Mouse (Mus musculus) regulatory T cell (primary cell): ENCODE results near the gene Gm12166.
"Not testable (repeated sequence)": the region's sequence is repeated elsewhere in the genome, so short reads cannot be mapped to it uniquely, and the experiment has no call there.

Experiments
- in situ Hi-C: fragments of 300-600 bp; cut with MboI, MseI; formaldehyde crosslinking; loops from one replicate; pipeline ENCODE4 v1.15.1; 2025; ENCODE audit warnings: high pct_unique_total_duplicates

Gm12166 gene

GRCm38 (mm10) chr11:46052105-46052659 lies at the start of gene Gm12166:
Gene Gm12166 (minus strand): TSS chr11:46052321.
- in situ Hi-C loops: not testable (repeated sequence)

GRCm38 (mm10) chr11:46097062-46097461 lies 44.9 kb upstream of the Gm12166 start:
- in situ Hi-C loops: loop anchor here (25.0 kb wide), 1 partner anchor 1560 kb away; no protein-coding TSS in a partner anchor

- in situ Hi-C loops: loop anchor here (25.0 kb wide), 1 partner anchor 1559 kb away; no protein-coding TSS in a partner anchor
Measured at GRCm38 (mm10) chr11:46096265-46096649, 44.1 kb upstream of the Gm12166 start.

- in situ Hi-C loops: loop anchor here (25.0 kb wide), 1 partner anchor 1558 kb away; no protein-coding TSS in a partner anchor
Measured at GRCm38 (mm10) chr11:46095477-46096264, 43.5 kb upstream of the Gm12166 start.

DNA sequence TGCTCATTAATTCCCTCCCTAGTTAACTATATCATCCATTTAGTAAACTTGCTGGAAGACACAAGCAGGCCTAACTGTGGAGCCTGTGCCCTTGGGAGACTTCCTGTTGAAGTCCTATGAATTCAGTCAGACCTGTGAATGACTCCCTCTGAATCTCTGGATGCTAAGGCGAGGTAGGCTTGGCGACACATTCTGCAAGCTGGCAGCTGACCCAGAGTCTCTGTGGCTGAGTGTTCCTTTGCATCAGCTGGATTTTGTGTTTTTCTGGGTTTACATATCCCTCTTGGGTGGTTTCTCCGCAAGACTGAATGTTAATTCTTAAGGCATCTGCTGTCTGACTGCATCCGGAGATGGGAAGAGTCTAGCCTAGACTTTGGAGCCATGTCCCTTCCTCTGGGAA lies 40.0 kb upstream of the Gm12166 start:
- in situ Hi-C loops: loop anchor here (25.0 kb wide), 1 partner anchor 1555 kb away; no protein-coding TSS in a partner anchor

- in situ Hi-C loops: loop anchor here (25.0 kb wide), 1 partner anchor 1554 kb away; no protein-coding TSS in a partner anchor
Measured at GRCm38 (mm10) chr11:46090951-46091667, 39.0 kb upstream of the Gm12166 start.

DNA sequence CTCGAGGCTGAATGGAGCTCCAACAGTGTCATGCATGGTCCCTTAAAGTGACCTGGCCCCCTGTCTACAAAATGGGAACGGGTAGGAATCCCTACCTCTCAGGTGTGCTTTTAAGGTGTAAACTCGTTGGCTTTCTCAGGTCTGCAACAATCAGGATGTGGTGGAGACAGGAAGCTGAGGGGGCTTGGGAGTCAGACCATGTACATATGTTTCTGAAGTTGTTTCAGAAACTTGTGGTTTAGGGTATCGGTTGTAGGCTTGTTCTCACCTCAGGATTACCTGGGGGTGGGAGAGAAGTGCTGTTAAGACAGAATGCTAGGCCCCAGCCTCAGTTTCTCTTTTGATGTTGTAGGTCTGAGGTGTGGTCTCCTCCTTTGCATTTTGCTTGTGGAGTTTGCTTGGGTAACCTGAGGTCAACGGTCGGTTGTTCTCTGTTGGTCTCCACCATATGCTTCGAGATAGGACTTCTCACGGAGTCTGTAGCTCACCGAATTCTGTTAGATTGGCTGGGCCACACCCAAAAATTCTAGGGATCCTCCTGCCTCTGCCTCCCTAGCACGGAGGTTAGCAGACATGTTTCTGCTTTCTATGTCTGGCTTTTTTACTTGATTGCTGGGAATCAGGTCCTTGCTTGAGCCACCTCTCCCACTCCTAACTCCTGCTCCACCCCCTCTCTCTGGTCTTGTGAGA lies 38.1 kb upstream of the Gm12166 start:
- in situ Hi-C loops: loop anchor here (25.0 kb wide), 1 partner anchor 1553 kb away; no protein-coding TSS in a partner anchor

- in situ Hi-C loops: loop anchor here (25.0 kb wide), 1 partner anchor 1552 kb away; no protein-coding TSS in a partner anchor
Measured at GRCm38 (mm10) chr11:46089081-46089713, 37.1 kb upstream of the Gm12166 start.

GRCm38 (mm10) chr11:46086446-46086845 lies 34.3 kb upstream of the Gm12166 start:
- in situ Hi-C loops: loop anchor here (25.0 kb wide), 1 partner anchor 1549 kb away; no protein-coding TSS in a partner anchor

- in situ Hi-C loops: loop anchor here (25.0 kb wide), 1 partner anchor 1548 kb away; no protein-coding TSS in a partner anchor
Measured at GRCm38 (mm10) chr11:46085398-46086163, 33.5 kb upstream of the Gm12166 start.

DNA sequence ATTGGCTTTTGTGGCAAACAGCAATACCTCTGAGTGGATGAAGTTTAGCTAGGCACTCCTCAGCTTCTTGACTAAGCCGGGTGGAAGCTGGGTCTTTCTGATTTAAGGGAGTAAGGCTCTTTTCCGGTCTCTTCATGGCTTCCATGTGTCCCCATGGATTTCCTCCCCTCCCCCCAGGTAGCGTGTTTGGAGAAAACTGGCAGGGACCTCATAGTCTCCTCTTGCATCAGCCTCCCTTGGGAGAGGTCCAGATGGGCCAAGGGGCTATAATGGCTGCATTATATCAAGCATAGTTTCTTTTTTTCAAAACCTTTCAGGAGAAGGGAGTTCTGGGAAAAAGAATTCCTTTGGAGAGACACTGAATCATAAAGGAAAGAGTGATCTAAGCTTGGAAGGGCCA lies 32.4 kb upstream of the Gm12166 start:
- in situ Hi-C loops: loop anchor here (25.0 kb wide), 1 partner anchor 1547 kb away; no protein-coding TSS in a partner anchor

- in situ Hi-C loops: loop anchor here (25.0 kb wide), 1 partner anchor 1547 kb away; no protein-coding TSS in a partner anchor
Measured at GRCm38 (mm10) chr11:46083835-46084444, 31.8 kb upstream of the Gm12166 start.

- in situ Hi-C loops: loop anchor here (25.0 kb wide), 1 partner anchor 1546 kb away; no protein-coding TSS in a partner anchor
Measured at GRCm38 (mm10) chr11:46083405-46083804, 31.3 kb upstream of the Gm12166 start.

DNA sequence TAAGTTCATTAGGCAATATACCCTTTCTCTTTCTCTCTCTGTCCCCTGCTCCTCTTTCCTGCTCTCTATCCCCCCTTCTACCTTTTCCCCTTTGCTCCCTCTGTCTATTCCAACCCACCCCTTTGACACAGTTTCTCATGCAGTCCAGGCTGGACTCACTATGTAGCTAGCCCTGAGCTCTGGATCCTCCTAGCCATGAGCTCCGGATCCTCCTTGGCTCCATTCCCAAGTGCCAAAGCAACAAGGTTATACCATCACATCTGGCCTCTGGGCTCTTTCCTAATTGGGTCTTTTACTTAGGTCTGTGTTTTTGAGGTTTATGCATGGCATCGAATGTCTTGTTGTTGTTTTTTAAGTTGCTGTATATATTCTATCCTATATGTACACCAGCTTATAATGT lies 29.0 kb upstream of the Gm12166 start:
- in situ Hi-C loops: loop anchor here (25.0 kb wide), 1 partner anchor 1544 kb away; no protein-coding TSS in a partner anchor

- in situ Hi-C loops: loop anchor here (25.0 kb wide), 1 partner anchor 1541 kb away; no protein-coding TSS in a partner anchor
Measured at GRCm38 (mm10) chr11:46077732-46078375, 25.7 kb upstream of the Gm12166 start.

DNA sequence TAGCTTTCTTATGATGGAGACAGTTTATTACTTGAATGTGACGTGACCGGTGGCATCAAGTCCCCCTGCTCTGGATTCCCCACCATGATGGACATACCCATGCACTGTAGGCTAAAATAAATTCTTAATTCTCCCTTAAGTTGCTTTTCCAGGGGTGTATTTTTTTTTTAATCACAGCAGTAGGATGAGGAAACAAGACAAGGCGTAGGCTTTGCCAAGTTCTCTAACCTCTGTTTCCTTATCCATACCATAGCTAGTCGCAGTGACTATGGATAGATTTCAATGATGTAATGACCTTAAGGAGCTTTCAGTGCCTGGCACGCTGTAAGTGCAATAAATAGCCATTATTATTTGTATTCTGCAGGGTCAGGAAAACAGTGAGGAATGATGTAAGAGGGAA lies 25.2 kb upstream of the Gm12166 start:
- in situ Hi-C loops: loop anchor here (25.0 kb wide), 1 partner anchor 1540 kb away; no protein-coding TSS in a partner anchor

GRCm38 (mm10) chr11:46076442-46077158 lies 24.5 kb upstream of the Gm12166 start:
- in situ Hi-C loops: loop anchor here (25.0 kb wide), 1 partner anchor 1539 kb away; no protein-coding TSS in a partner anchor

DNA sequence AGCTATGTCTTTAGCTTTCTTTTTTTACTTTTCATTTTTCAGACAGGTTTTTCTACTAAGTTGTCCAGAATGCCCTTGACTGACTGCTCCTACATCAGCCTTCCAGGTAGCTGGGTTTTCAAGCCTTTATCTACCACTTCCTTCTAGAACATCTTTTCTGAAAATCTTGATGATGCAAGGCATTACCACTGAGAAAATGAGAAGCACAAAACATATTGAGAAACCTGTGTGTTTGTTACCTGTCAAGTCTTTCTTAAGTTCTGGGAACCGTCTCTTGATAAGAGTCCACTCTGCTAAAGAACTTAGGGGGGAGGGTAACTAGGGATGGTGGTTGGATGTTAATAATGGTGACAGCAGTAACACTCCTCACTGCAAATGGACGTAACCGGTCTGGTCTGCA lies 23.4 kb upstream of the Gm12166 start:
- in situ Hi-C loops: loop anchor here (25.0 kb wide), 1 partner anchor 1538 kb away; no protein-coding TSS in a partner anchor
